Mouse (Mus musculus): ENCODE measurements around the gene Zpr1.
A peak's percentile ranks its signal among the peaks of the same experiment; 100 is the strongest.

Gene Zpr1

DNA sequence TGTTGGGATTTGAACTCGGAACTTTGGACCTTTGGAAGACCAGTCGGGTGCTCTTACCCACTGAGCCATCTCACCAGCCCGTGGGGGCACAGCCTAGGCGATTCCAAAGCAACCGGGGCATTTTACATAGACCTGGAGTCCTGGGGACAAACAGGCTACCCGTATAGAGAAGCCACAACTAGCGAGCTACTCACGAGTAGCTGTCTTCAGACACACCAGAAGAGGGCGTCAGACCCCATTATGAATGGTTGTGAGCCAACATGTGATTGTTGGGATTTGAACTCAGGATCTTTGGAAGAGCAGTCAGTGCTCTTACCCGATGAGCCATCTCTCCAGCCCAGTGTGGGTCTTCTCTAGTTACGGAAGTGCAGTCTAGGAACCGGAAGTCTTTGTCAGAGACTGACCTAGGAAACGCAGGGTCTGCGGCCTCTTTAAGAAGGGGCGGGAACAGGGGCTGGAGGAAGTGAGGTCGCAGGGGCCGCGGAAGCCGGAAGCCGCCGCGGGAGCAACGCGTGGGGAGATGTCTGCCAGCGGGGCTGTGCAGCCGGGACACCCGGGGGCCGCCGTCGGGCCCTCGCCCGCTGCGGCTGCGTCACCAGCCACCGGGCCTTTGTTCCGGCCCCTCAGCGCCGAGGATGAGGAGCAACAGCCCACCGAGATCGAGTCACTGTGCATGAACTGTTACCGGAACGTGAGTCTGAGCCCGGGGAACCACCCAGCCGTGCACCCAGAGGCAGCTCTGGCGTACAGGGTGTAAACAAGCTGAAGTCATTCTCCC lies at the start of gene Zpr1:
Gene Zpr1, plus strand, starts transcription at position 388 of the 778 bp plus-strand sequence.
- peak; percentile 90 for DNase-seq (ENCODE audit: low read depth)

DNA sequence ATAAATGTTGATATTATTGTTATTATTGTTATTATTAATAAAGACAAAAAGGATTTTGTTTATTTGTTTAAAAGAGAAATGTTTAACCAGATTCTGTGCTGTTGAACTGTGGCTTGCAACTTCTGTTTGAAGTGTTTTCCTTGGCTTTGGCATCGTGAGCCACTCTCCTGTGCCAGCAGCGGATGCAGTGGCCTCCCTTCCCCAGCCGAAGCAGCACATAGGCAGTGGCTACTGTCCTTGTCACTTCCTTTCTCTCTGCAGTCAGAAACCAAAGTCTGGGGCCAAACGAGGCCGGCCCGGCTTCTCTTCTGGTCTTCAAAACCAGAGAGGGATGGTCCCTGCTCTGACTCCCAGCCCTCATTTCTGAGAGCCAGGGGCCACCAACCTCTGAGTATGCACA lies 49.8 kb upstream of the Zpr1 start:
- no peak for DNase-seq (ENCODE audit: low read depth)

DNA sequence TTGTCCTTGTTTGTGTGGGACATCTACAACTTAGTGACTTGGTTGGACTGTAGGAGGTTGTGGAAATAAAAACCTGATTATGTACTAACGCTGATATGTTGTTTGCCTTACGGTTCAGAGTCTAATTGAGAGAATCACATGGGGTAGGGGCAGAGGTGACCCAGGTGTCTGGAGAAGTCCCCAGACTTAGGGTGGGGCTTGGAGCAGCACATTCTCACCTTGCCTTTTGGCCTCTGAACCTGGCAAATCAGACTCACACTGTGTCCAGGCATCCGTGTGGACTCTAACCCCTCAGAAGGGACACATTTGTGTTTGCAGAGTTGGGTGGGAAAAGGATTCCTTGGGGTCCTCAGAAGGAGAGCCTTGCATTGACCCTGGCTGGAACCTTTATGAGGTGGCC lies 48.8 kb upstream of the Zpr1 start:
- no peak for DNase-seq (ENCODE audit: low read depth)

DNA sequence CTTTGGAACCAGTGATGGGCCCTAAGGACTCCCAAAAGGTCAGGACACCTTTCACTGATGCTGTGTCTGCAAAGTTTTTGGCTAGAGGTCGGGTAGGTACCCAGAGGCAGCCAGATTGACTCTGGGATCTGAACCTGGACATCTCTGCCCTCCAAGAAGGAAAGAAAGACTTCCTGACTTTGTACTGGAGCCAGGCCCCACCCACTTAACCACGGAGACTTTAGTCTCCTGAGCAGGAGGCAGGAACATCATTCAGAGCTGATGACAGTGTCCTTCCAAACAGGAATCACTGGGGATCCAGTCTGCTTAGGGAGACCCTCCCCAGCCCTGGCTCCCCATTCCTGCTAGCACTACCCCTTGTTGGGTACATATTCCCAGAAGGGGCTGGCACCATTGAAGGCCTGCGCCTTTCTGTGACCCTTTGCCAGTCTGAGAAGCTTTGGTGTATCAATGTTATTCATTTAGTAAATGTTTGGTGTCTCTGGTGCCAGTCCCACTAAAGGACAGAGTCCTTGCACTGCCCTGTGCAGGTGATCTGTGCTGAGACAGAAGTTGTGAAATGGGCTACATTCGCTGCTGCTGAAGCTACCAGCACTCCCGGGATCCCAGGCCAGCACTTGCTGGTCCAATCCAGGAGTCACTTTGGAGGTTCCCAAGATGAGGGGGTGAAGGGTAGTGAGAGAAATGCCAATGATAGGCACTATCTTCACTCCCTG lies 47.8 kb upstream of the Zpr1 start:
- no peak for DNase-seq (ENCODE audit: low read depth)

DNA sequence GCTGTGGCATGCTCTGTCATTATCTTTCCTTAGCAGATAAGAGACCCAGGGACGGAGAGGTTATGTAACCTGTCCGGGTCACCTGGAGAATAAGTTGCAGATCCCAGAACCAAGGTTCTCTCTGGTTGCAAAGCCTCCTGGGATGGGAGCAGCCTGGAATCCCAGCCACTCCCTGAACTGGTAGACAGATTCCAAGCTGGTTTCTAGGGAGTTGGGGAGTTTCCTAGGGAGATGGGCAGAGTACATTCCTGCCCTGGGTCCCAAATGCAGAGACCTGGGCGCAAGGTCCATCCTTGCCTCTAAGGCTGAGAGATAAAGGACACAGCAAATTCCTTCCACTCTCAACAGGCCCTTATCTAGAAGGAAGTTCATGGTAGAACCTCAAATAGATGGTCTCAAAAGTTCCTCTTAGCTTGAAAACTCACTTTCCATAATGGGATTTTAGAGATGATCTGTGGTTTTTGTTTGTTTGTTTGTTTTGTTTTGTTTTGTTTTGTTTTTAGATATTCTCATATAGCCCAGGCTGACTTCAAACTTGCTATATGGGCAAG lies 45.7 kb upstream of the Zpr1 start:
- no peak for DNase-seq (ENCODE audit: low read depth)

DNA sequence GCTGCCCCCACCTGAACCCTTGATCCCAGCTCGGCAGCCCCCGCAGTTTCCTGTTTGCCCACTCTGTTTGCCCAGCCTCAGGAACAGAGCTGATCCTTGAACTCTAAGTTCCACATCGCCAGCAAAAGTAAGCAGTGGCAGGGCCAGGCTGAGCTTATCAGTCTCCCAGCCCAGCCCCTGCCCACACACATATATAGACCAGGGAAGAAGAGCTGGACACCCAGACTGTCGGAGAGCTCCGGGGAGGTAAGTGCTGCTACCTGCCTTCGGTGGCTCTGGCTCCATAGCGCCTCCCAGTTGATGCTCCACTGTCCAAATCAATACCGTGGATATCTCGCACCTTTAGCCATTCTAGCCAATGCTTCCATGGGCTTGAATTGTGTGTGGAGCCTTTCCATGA lies 44.4 kb upstream of the Zpr1 start, which contains the start of gene Apoa1:
Gene Apoa1, plus strand, starts transcription at position 90 of the 400 bp plus-strand sequence.
- no peak for DNase-seq (ENCODE audit: low read depth)

DNA sequence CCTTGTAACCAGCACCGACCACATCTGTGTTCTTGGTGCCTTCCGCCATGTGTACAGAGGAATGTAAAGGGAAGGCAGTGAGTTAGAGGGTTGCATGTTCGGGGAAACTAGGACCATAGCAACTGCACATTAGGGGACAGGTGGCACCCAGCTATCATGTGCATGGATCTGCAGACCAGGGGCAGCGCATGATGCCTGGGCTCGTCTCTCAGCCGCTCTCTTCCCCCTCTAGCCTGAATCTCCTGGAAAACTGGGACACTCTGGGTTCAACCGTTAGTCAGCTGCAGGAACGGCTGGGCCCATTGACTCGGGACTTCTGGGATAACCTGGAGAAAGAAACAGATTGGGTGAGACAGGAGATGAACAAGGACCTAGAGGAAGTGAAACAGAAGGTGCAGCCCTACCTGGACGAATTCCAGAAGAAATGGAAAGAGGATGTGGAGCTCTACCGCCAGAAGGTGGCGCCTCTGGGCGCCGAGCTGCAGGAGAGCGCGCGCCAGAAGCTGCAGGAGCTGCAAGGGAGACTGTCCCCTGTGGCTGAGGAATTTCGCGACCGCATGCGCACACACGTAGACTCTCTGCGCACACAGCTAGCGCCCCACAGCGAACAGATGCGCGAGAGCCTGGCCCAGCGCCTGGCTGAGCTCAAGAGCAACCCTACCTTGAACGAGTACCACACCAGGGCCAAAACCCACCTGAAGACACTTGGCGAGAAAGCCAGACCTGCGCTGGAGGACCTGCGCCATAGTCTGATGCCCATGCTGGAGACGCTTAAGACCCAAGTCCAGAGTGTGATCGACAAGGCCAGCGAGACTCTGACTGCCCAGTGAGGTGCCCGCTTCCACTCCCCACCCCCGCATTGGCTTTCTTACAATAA lies 43.1 kb upstream of the Zpr1 start:
- DNase-seq (ENCODE audit: low read depth) = no peak

DNA sequence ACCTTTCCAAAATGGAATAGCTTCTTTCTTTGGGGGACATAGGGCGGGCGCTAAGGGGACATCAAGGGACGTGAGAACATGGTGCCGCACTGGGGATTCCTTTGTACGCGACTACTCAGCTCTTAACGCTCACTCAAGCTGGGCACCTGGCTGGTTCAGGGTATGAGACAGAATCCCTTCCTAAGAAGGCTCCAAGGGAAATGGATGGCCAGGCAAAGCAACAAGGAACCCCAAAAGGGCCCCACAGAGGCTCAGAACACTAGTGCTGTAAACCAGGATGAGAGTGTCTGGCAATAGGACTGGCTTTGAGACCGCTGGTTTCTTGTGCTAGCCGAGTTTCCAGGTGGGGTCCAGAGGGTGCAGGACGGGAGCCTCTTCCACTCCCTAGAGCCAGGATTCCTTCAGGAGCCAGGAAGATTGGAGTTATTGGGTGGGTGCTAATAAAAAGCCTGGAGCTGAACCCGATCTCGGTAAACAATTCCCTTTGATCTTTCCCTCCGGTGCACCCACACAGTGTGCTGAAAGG lies 42.4 kb upstream of the Zpr1 start:
- no peak for DNase-seq (ENCODE audit: low read depth)

DNA sequence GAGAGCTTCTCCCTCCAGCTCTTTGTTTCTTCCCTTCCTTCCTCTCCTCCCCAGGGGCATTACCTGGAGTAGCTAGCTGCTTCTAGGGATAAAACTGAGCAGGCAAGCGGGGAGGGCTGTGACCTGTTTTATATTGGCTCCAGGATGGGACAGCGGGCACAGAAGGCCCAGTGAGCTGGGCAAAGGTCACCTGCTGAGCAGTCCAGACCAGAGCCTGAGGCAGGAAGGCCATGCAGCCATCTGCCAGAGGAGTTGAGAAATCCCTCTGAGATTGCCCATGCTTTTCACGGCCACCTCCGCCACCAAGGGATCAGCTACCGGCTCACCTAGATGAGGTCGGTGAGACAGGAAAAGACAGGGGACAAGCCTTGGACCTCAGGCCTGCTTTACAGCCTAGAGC lies 37.7 kb upstream of the Zpr1 start:
- DNase-seq (ENCODE audit: low read depth) = no peak

DNA sequence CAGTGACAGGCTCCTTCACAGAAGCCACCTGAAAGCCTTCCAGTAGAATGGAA lies 37.4 kb upstream of the Zpr1 start, which contains the start of gene Apoc3:
Gene Apoc3, minus strand, starts transcription at position 41 of the 53 bp plus-strand sequence.
- DNase-seq (ENCODE audit: low read depth) = no peak

DNA sequence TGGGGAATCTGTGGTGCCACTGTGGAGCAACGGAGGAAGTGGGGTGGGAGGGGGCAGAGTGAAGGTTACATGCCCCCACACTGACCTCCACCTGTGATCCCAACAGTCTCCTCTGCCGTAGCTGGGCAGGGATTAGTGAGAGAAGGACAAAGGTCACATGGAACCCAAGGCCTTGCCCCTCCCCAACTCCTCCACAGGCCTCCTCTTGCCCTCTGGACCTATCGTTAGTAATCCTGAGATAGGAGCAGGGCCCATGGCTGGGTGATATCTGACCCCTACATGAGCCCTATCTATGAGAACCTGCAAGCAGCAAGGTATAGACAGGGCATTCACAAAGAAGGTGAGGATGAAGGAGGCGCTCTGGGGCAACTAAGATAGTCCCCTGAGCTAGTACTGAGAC lies 37.2 kb upstream of the Zpr1 start:
- no peak for DNase-seq (ENCODE audit: low read depth)

DNA sequence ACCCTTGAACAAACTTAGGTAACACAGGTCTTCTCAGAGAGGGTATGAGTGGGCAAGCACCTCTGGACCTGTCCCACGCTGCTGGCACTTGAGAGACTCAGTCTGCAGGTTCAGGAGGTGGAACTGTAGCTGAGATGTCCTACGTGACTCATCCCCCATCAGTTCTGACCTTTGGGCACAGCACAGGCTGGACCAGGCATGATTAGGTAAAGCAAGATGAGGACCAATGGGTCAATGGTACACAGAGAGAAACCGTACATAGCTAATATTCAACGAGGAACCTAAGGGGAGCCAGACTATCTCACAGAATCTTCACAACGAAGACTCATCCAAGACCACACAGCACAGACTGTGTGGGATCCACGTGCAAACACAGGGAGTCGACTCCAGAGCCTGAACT lies 34.0 kb upstream of the Zpr1 start:
- no peak for DNase-seq (ENCODE audit: low read depth)

DNA sequence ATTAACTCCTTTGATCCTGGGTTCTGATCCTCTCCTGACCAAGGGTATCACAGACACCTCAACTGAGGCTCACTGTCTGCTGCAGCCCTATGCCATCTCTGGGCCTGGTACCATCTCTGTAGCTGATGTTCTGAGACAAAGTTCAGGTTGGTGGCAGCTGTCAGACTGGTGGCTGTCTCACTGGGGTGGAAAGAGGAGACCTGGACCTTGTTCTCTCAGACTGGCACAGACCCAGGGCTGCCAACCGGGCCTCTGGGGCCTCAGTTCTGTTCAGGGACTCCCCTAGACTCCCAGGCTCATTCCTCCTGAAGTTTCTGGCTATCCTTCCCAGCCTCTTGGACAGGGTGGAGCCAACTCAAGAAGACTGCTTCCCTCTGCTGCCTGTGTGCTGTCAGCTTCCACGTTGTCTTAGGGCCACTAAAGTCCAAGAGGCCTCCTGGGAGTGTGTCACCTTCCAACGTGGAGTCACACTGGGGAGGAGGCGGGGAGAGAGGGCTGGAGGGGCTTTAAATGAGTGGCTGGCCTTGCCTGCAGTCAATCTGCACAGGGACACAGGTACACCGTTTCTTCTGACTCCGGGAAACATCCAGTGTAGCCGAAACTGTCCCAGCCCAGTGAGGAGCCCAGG lies 32.2 kb upstream of the Zpr1 start, which contains the start of gene Apoa4:
Gene Apoa4, plus strand, starts transcription at position 171 of the 628 bp plus-strand sequence.
- no peak for DNase-seq (ENCODE audit: low read depth)

DNA sequence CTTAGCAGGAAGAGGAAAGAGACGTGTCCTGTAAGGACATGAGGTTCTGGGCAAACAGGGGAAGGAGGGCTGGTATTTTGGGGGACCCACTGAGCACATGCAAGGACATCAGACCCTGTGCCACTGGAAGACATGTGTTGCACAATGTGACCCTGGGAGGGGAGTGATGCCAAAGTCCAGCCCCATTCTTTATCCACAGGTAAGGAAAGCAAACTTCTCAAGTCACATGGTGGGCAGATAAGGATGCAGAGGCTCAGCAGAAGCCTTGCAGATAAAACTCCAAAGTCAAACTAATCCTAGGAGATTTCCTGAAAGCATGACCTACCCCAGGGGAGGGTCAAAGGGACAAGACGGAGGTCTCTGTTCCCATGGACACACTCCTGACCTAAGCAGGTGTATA lies 31.0 kb upstream of the Zpr1 start:
- no peak for DNase-seq (ENCODE audit: low read depth)

DNA sequence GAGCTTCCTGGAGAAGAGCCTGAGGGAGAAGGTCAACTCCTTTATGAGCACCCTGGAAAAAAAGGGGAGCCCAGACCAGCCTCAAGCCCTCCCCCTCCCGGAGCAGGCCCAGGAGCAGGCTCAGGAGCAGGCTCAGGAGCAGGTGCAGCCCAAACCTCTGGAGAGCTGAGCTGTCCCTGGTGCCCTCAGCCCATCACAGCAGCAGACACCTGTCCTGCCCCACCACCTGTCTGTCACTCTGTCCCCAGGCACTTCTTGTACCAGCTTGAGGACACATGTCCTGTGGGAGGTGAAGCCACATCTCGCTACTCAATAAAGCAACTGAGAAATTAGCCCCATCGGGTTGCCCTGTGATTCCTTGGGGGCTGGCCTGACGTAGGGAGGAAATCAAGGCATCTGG lies 29.7 kb upstream of the Zpr1 start:
- DNase-seq (ENCODE audit: low read depth) = no peak

DNA sequence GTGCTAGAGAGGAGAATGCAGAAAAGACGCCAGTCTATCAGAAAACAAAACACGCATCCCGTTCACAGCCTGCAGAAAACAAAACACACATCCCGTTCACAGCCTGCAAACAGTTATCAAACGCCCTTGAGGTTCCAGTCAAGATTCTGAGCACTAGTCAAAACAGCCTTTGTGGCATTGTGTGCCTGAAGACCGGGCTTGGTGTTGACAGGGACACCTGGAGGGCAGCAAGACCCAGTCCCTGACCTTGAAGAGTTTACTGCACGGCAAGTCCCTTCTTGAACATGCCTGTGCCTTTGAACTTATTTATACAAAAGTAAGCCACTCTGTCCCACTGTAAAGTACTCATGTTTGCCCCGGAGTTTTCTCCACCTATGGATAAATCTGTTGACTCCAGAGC lies 29.3 kb upstream of the Zpr1 start:
- DNase-seq (ENCODE audit: low read depth) = no peak

DNA sequence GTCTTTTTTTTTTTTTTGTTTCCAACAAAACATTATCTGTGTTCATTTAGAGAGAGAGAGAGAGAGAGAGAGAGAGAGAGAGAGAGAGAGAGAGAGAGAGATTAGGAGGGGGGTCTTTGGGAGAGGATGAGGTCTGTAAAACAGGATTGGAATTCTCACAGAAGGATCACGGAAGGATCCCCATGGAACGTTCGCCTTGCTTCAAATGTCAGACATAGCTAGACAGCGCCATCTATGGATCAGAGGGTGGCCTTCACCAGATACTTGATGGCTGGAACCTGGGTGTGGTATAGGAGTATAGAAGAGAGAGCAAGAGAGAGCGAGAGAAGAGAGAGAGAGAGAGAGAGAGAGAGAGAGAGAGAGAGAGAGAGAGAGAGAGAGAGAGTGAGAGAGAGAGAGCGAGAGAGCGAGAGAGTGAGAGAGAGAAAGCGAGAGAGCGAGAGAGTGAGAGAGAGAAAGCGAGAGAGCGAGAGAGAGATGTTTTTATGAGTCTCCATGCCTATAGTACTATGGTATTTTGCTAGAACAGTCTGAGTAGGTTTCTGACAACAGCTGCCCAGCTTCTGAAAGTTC lies 26.0 kb upstream of the Zpr1 start:
- peak; percentile 63 for DNase-seq (ENCODE audit: low read depth)

DNA sequence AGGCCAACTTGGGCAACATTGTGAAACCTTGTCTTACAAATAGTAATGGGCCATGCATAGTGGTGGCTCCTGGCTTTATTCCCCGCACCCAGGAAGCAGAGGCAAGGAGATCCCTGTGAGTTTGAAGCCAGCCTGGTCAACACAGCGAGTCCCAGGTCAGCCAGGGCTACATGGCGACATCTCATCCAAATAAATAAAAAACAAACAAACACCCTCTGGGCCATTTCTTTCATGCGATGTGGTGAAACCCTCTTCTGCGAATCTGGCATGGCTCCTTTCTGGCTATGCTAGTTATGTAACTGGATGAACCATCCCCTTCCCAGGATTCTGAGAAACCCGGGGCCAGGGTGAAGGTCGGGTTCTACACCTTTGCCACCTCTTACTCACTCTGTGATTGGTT lies 16.7 kb upstream of the Zpr1 start:
- no peak for DNase-seq (ENCODE audit: low read depth)

DNA sequence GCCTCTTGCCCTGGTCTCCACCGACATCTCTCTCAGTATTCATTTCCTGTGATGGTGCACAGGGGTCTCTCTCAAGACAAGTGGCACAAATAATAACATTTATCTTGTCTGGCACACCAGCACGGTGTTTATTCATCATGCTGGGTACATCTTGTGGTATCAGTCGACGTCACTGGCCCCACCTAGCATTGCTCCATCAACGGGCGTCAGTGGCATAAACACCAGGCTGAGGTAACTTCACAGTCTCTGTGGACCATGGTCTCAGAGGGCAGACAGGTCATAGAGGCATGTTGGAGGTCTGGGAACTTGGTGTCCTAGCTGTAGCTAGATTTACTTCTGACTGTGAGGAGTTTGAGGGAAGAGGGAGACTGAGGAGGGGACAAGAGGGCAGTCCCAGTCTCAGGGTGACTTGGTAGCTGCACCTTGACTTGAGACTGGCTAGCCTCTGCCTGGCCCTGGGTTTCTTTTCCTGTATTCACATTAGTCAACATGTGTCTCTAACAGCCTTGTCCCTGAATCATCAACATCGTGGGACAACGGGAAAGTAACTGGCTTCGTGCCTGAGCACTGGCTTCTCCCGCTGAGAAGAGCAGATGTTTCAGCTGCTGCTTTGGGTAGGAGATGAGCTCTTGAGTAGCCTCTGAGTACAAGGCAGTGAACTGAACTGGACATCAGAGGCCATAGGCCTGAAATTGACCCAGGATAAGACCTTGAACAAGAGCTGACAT lies 16.0 kb upstream of the Zpr1 start:
- no peak for DNase-seq (ENCODE audit: low read depth)

DNA sequence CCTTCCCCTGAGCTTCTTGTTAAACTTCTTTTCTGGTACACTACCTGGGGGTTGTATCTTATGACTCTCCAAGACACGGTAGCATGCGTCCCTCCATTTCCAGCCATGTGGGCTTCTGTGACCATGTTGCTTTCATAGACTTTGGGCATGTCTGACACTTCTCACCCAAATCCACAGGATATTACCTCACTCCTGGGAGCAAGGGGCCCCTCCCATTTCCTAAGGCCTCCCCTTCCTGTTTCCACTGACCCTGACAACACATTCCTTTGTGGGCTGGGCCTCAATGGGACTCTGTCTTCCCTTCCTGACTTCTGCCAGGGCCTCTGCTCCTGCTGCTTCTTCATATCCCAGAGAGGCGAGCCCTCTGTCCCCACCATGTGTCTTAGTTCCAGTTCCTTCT lies 15.3 kb upstream of the Zpr1 start:
- no peak for DNase-seq (ENCODE audit: low read depth)

DNA sequence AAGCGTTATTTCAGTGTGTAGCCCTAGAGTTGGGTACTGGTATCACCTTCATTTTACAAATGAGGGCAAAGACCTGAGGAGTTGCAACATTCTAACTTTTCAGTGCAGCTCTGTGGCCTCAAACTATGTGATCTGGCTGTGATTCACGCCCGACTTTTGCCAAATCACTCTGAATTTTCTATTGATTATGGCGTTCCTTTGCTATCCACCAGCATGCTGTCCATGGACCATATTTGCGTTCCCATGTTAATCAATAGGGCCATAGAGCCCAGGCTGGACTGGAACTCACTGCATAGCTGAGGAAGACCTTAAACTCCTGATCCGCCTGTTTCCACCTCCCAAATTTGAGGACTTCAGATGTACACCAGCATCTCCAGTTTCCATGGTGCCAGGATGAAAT lies 13.8 kb upstream of the Zpr1 start:
- DNase-seq (ENCODE audit: low read depth) = no peak
